Mouse (Mus musculus) G1E (cell line): ENCODE data around the gene Il17d.

ENCODE experiments used
- CTCF ChIP-seq: IDR thresholded peaks from 2 replicates; pipeline ENCODE4 v1.5.1; 2012; ENCODE audit warnings: low read depth, low read length, inconsistent platforms, mixed read lengths
- GATA1 ChIP-seq: IDR thresholded peaks from 2 replicates; pipeline ENCODE4 v1.6.1; 2012; ENCODE audit warnings: borderline replicate concordance, low read length, inconsistent platforms, mixed read lengths
- GATA2 ChIP-seq: IDR thresholded peaks from 2 replicates; pipeline ENCODE4 v1.6.1; 2012; ENCODE audit warnings: low read depth, low read length, inconsistent platforms, borderline replicate concordance
- POLR2AphosphoS5 ChIP-seq: IDR thresholded peaks from 2 replicates; pipeline ENCODE4 v1.6.1; 2012; ENCODE audit warnings: low read depth, low read length, inconsistent platforms; ENCODE audit not compliant: insufficient replicate concordance
- TAL1 ChIP-seq: conservative IDR thresholded peaks from 2 replicates; pipeline ENCODE4 v1.6.1; 2012; ENCODE audit warnings: low read depth, low read length, inconsistent platforms, mixed read lengths

DNA sequence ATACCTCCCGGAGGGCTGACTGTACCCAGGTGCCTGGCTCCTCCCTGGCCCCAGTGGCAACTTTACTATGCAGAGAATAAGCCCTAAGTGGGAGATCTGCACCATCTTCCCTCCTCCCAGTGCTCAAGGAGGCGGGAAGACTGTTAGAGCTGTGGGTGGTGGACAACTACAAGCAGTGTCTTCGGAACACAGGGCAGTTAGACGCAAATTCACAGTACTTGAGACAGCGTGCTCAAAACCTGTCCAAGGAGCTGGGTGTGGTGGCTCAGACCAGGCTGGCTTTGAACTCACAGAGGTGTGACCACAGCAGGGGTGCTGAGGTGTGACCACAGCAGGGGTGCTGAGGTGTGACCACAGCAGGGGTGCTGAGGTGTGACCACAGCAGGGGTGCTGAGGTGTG lies 29.9 kb downstream of the Il17d start:
- TF ChIP-seq TAL1 (no peak), CTCF (no peak), GATA1 (no peak), POLR2AphosphoS5 (no peak), GATA2 (no peak)
